Mouse (Mus musculus) limb, embryonic 13.5 days (tissue): ENCODE results near the gene Tnfrsf23. TPM values are rescaled to one million over a fixed set of nuclear protein-coding genes. Genes with fewer than 3 reads are reported as not detected.

Source experiments
- ATAC-seq: fragments of 200-750 bp; cut with Nextera tagmentation; 2 replicates; pipeline ENCODE4 v1.8.0; 2017; ENCODE audit warnings: low read depth, moderate number of reproducible peaks, moderate TSS enrichment; ENCODE audit not compliant: low FRiP score
- H3K27ac ChIP-seq: fragments of 300-500 bp; sonication (generic); 2 replicates; pipeline ENCODE4 v1.5.1; 2015; ENCODE audit warnings: inconsistent platforms, mild to moderate bottlenecking, moderate library complexity
- H3K27me3 ChIP-seq: fragments of 300-500 bp; sonication (generic); 2 replicates; pipeline ENCODE4 v1.6.1; 2015; ENCODE audit warnings: mild to moderate bottlenecking, inconsistent platforms
- H3K36me3 ChIP-seq: fragments of 300-500 bp; sonication (generic); 2 replicates; pipeline ENCODE4 v1.6.1; 2015; ENCODE audit warnings: inconsistent platforms, mild to moderate bottlenecking, moderate library complexity
- H3K4me1 ChIP-seq: fragments of 300-500 bp; sonication (generic); 2 replicates; pipeline ENCODE4 v1.6.1; 2015; ENCODE audit warnings: inconsistent platforms
- H3K4me2 ChIP-seq: fragments of 300-500 bp; sonication (generic); replicated peaks from 2 replicates; pipeline ENCODE4 v1.6.1; 2015; ENCODE audit warnings: inconsistent platforms, mild to moderate bottlenecking, moderate library complexity
- H3K4me3 ChIP-seq: fragments of 300-500 bp; sonication (generic); 2 replicates; pipeline ENCODE4 v1.5.1; 2015; ENCODE audit warnings: moderate library complexity, mild to moderate bottlenecking, inconsistent platforms
- H3K9ac ChIP-seq: fragments of 300-500 bp; sonication (generic); 2 replicates; pipeline ENCODE4 v1.6.1; 2015; ENCODE audit warnings: mild to moderate bottlenecking, inconsistent platforms
- H3K9me3 ChIP-seq: fragments of 300-500 bp; sonication (generic); 2 replicates; pipeline ENCODE4 v1.6.1; 2016; ENCODE audit warnings: inconsistent platforms
- WGBS: fragments of 180-500 bp; shearing (Covaris S2); methylation state at CpG from one replicate; pipeline ENCODE4 v1.1.7; 2015; 5-methylcytosine and 5-hydroxymethylcytosine counted together
- polyA plus RNA-seq: library from polyadenylated mRNA; unstranded; fragments of >200 nt; fragmentation: Nextera tagmentation; extraction: Ambion mirVana; gene quantifications from 2 replicates; pipeline ENCODE4 v1.2.1, GENCODE M21; 2015

The Tnfrsf23 gene
- polyA plus RNA-seq, 1 experiment from 2014 or later = 1.2 TPM

DNA sequence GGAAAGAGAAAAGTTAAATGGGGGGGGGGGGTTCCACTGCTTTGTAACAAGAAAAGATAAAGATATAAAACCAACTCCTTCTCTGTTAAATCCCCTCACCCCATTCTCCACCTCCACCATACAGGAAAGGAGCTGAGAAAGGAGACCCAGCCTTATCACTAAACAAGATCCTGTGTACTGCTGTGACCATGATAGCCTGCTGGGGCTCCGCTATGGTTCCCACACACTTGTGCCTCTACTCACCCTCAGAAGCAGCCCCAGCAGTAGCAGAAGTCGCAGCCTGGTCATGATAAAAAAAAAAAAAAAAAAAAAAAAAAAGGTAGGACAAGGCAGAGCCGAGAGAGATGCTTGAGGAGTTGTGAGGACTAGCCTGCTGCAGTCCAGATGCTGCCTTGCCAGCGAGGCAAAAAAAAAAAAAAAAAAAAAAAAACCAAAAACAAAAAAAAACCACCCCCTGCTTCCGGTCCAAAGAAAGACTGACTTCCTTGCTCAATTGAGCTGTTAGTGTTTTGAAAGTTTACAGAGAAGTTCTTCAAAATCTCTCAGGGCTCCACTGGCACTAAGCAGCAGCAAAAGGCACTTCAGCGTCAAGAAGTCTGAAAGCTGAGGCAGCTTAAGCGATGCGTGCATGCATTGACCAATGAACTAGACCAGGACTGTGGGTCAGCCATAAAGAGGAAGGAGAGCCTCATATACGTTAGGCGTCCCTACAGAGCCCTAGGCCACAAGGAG, 58.0 kb downstream of the Tnfrsf23 start:
- no peaks in the 10 kb centered on the region for H3K4me1 ChIP-seq
- no peak overlapping the region for H3K4me3 ChIP-seq
- no peak overlapping the region for H3K4me2 ChIP-seq
- H3K9ac ChIP-seq = no peak overlapping the region
- H3K9me3 ChIP-seq = no peaks in the 10 kb centered on the region
- no peak for ATAC-seq
- H3K27me3 ChIP-seq = no peaks in the 10 kb centered on the region
- H3K27ac ChIP-seq = no peak overlapping the region
- H3K36me3 ChIP-seq = no peaks in the 10 kb centered on the region
- 59% methylated on average over 10 of the region's 10 CpGs for WGBS

DNA sequence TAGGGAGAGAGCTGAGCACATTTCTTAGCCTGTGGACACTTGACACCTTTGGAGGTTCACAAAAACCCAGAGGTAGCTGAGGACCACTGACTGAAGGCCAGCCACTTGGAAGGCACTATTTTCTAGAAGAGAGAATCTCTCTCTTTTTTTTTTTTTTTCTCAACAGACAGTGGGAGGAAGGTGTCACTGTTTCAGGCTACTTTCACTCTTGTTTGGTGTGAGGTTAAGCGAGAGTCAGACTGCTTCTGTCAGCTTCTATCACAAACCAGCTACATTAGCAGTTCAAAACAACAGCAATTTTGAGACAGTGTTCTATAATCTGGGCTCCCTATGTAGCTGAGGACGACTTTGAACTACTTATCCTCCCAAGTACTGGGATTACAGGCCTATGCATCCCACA, 59.5 kb downstream of the Tnfrsf23 start:
- no peak overlapping the region for H3K27ac ChIP-seq
- no peak overlapping the region for H3K4me3 ChIP-seq
- no peak overlapping the region for H3K9ac ChIP-seq
- 55% methylated on average over 2 of the region's 2 CpGs for WGBS
- H3K27me3 ChIP-seq = no peaks in the 10 kb centered on the region
- no peaks in the 10 kb centered on the region for H3K4me1 ChIP-seq
- H3K4me2 ChIP-seq = no peak overlapping the region
- ATAC-seq = no peak
- H3K9me3 ChIP-seq = no peaks in the 10 kb centered on the region
- H3K36me3 ChIP-seq = no peaks in the 10 kb centered on the region

DNA sequence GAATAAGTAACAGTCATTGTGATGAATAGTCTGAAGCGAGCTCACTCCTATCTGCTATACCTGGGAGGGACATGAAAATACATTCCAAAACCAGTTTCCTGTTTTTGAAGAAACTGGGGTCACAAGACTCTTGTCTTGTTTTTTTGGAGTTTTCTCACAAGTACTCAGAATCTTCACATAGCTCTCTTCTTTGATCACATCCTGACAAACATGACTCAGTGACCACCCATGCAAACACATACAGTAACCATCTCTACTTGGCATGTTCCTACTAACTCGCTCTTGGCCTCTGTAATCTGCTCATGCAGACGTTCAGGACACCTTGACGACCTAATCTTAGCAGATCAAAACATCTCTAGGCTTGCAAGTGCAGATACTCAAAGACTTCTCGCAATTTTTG, 60.5 kb downstream of the Tnfrsf23 start:
- Histone ChIP-seq H3K27ac (no peak overlapping the region), H3K4me2 (no peak overlapping the region), H3K9ac (no peak overlapping the region), H3K4me1 (no peaks in the 10 kb centered on the region), H3K9me3 (no peaks in the 10 kb centered on the region), H3K36me3 (no peaks in the 10 kb centered on the region), H3K4me3 (no peak overlapping the region), H3K27me3 (no peaks in the 10 kb centered on the region)
- WGBS = 74% methylated on average over 5 of the region's 5 CpGs
- ATAC-seq = no peak

DNA sequence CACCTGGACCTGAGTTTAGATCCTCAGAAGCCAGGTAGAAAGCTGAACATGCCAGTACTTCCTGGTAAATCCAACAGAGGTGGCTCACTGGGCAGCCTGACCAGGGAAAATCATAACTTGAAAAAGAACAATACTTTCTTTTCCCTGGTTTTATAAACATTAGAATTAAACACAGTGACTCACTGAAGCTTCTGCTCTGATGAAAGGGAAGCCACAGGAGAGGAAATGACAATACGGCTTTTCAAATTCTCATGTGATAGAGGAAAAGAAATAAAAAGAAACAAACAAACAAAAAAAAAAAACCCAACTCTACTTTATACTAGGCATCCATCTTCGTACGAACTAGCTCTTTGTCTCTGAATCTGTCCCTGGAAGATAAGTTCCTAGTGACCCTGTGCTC, 61.1 kb downstream of the Tnfrsf23 start:
- Histone ChIP-seq H3K36me3 (no peaks in the 10 kb centered on the region), H3K9ac (no peak overlapping the region), H3K4me3 (no peak overlapping the region), H3K4me1 (no peaks in the 10 kb centered on the region), H3K4me2 (no peak overlapping the region), H3K27ac (no peak overlapping the region), H3K9me3 (no peaks in the 10 kb centered on the region), H3K27me3 (no peaks in the 10 kb centered on the region)
- no peak for ATAC-seq
- WGBS = 91% methylated on average over 3 of the region's 3 CpGs

DNA sequence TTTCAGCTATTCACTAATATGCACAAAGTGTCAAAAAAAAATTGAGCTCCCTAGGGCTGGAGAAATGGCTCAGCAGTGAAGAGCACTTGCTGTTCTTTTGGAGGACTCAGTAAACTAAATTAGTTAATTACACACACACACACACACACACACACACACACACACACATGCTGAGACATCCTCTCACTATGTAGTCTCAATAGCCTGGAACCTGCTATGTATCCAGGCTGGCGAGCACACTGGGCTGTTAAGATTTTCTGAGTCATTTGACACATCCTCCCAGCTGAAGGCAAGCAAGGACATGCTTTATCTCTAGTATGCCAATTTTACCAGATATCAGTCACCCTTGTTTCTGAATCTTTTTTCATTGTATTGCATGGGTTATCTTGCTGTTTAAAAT, 64.7 kb downstream of the Tnfrsf23 start:
- ATAC-seq = no peak
- Histone ChIP-seq H3K4me3 (no peak overlapping the region), H3K4me2 (no peak overlapping the region), H3K4me1 (no peaks in the 10 kb centered on the region), H3K9me3 (no peaks in the 10 kb centered on the region), H3K9ac (no peak overlapping the region), H3K36me3 (no peaks in the 10 kb centered on the region), H3K27ac (no peak overlapping the region), H3K27me3 (no peaks in the 10 kb centered on the region)
- WGBS = 64% methylated on average over 1 of the region's 1 CpGs

Other genes with a start within 250 kb of the Tnfrsf23 start
- 1,335 and 1,388 TPM in 2 replicates for gene Cdkn1c, start 224.8 kb downstream of the Tnfrsf23 start, polyA plus RNA-seq
- gene Slc22a18, start 212.1 kb downstream of the Tnfrsf23 start, polyA plus RNA-seq = 1.4 and 1.5 TPM in 2 replicates
- gene Phlda2, start 182.7 kb downstream of the Tnfrsf23 start, polyA plus RNA-seq = 20.4 and 23.2 TPM in 2 replicates
- 281 and 285 TPM in 2 replicates for gene Nap1l4, start 136.8 kb downstream of the Tnfrsf23 start, polyA plus RNA-seq
- 58.5 and 62.8 TPM in 2 replicates for gene Cars, start 85.8 kb downstream of the Tnfrsf23 start, polyA plus RNA-seq
- gene Tnfrsf26, start 57.1 kb downstream of the Tnfrsf23 start, polyA plus RNA-seq = 0.15 and 0.27 TPM in 2 replicates
- gene Tnfrsf22, start 36.2 kb downstream of the Tnfrsf23 start, polyA plus RNA-seq = 13.0 and 13.3 TPM in 2 replicates
- 40.0 and 43.8 TPM in 2 replicates for gene Osbpl5, start 71.1 kb upstream of the Tnfrsf23 start, polyA plus RNA-seq
- gene Mrgprg, start 81.1 kb upstream of the Tnfrsf23 start, polyA plus RNA-seq = not detected in 2 replicates
- gene Mrgpre, start 98.6 kb upstream of the Tnfrsf23 start, polyA plus RNA-seq = 1.5 and 1.8 TPM in 2 replicates
- gene Nadsyn1, start 137.0 kb upstream of the Tnfrsf23 start, polyA plus RNA-seq = 7.5 and 7.6 TPM in 2 replicates
- gene Dhcr7, start 137.3 kb upstream of the Tnfrsf23 start, polyA plus RNA-seq = 33.8 and 38.7 TPM in 2 replicates
- not detected in 2 replicates for gene Gm498, start 181.0 kb upstream of the Tnfrsf23 start, polyA plus RNA-seq